13 mouse cellular contexts compared by ENCODE assay signal in the genomic region with DNA sequence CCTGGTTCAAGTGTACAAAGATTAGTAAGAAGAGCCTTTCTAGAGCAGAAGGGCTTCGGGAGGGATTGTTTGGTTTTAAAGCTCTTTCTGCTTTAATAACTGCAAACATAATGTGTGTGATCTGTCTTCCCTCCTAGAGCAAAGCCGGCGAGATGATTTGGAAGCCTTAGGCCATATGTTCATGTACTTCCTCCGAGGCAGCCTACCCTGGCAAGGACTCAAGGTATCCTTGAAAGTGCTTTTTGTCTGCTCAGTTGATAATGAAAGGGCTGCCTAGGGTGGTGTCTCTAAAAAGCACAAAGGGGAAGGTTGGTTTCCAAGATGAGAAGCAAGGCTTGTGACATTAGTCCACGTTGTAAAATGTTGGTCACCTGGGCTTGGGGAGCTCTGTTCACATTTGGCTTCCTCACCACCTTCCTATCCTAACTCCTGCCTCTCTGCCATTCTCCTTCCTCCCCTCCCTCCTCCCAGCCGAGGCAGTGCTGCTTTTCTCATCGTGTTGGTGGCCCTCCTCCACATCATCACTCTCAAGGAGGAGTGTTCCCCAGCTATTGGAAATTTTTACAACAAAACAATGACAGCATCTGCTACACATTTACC. TPM values are rescaled to one million over a fixed set of nuclear protein-coding genes. Genes with fewer than 3 reads are reported as not detected.
A peak's percentile ranks its signal among the peaks of the same experiment; 100 is the strongest.
DNase-seq lines count a peak whose midpoint lies in the region; ATAC-seq and TF ChIP-seq lines count a peak whose summit lies in the region.
"Had no signal": no experiment of that assay in that cellular context is flagged by ENCODE, and none has a peak within 500 bp of the region (broad histone marks: within the 10 kb centered on the region; RNA-seq: fewer than 3 reads in every experiment).

No protein-coding gene starts in this region.

- no peaks in the 10 kb centered on the region for H3K4me1 ChIP-seq in forebrain, embryonic 16.5 days (replicated peaks; ENCODE audit: control insufficient read depth, insufficient read depth, low read length)
- H3K4me1 ChIP-seq: midbrain, embryonic 15.5 days; neural tube, embryonic 15.5 days had no signal

- no peaks in the 10 kb centered on the region for H3K27me3 ChIP-seq in forebrain, embryonic 16.5 days (replicated peaks; ENCODE audit: control insufficient read depth, insufficient read depth, low read length)
- H3K27me3 ChIP-seq: liver, embryonic 13.5 days; midbrain, embryonic 15.5 days; neural tube, embryonic 15.5 days had no signal

- peaks cover 7% of the 10 kb centered on the region; the same call in 1 of the 2 replicates for H3K36me3 ChIP-seq in forebrain, embryonic 16.5 days (ENCODE audit: control insufficient read depth, insufficient read depth)

- TF ChIP-seq CTCF in brain, embryonic 14.5 days (IDR thresholded peaks at IDR 0.05; ENCODE audit: borderline replicate concordance, extremely low read depth, insufficient read depth, insufficient read length), result no peak

- H3K4me3 ChIP-seq in forebrain, embryonic 16.5 days (replicated peaks; ENCODE audit: low read length), result no peak overlapping the region
- H3K4me3 ChIP-seq: liver, embryonic 13.5 days; midbrain, embryonic 15.5 days; neural tube, embryonic 15.5 days had no signal

- 52% methylated on average over 7 of the region's 7 CpGs for WGBS in forebrain, embryonic 16.5 days

- H3K9me3 ChIP-seq in forebrain, embryonic 16.5 days (ENCODE audit: control insufficient read depth, low read length), result no peaks in the 10 kb centered on the region
- H3K9me3 ChIP-seq: liver, embryonic 13.5 days; midbrain, embryonic 15.5 days; neural tube, embryonic 15.5 days had no signal

- ATAC-seq in forebrain, embryonic 16.5 days, result no peak
- ATAC-seq in erythroid progenitor cell, adult 5-6 weeks (replicated peaks; ENCODE audit: low FRiP score, poor library complexity, severe bottlenecking), result no peak
- ATAC-seq: intestine, embryonic 16.5 days; midbrain, embryonic 15.5 days had no signal

- no peak for TF ChIP-seq POLR2A in brain, embryonic 14.5 days (IDR thresholded peaks at IDR 0.05; ENCODE audit: borderline replicate concordance, extremely low read depth, insufficient read depth, insufficient read length, poor library complexity, severe bottlenecking)

- H3K9ac ChIP-seq in forebrain, embryonic 16.5 days (replicated peaks; ENCODE audit: low read depth, low read length), result no peak overlapping the region
- H3K9ac ChIP-seq: liver, embryonic 13.5 days; midbrain, embryonic 15.5 days; neural tube, embryonic 15.5 days had no signal

- peak; percentile 6 for DNase-seq in adrenal gland, postnatal 10 days
- DNase-seq in adrenal gland, postnatal 36 days, result no peak
- peak; percentile 50 for DNase-seq in brain, embryonic 14.5 days (ENCODE audit: low read depth)
- DNase-seq in left cerebral cortex, adult 18-20 months (ENCODE audit: low spot score in 2 of 2), result peak; percentile 68 to 79
- no peak for DNase-seq in kidney, postnatal 4 days
- no peak for DNase-seq in neural tube, embryonic 10.5 days (ENCODE audit: extremely low spot score, low spot score)
- DNase-seq: liver, embryonic 13.5 days; thymus, postnatal 14 days had no signal

- no peak overlapping the region for H3K4me2 ChIP-seq in forebrain, embryonic 16.5 days (ENCODE audit: low read length)
- H3K4me2 ChIP-seq: liver, embryonic 13.5 days; midbrain, embryonic 15.5 days; neural tube, embryonic 15.5 days had no signal

- peak overlapping the region; percentile 47 for H3K27ac ChIP-seq in forebrain, embryonic 16.5 days (ENCODE audit: low read length)
- H3K27ac ChIP-seq: liver, embryonic 13.5 days; midbrain, embryonic 15.5 days; neural tube, embryonic 15.5 days had no signal

RNA-seq across cellular contexts. Expression of a gene that starts 52.3 kb away (rescaled TPM):
- total RNA-seq in adrenal gland, postnatal 10 days (2021), result 100 to 1,000 TPM; 364 to 402 TPM
- total RNA-seq in adrenal gland, postnatal 36 days (2021), result 100 to 1,000 TPM; 317 to 322 TPM
- 342 and 348 TPM in 2 replicates for polyA plus RNA-seq in brain, embryonic 14.5 days (2012; rRNA removed)
- 325 and 326 TPM in 2 replicates for polyA plus RNA-seq in forebrain, embryonic 16.5 days (2015; fragmentation: Nextera tagmentation; extraction: Ambion mirVana)
- 100 to 1,000 TPM; 158 to 163 TPM for total RNA-seq in left cerebral cortex, adult 18-20 months (2021)
- total RNA-seq in erythroid progenitor cell, adult 5-6 weeks (2015; ENCODE audit: low replicate concordance), result 181 and 260 TPM in 2 replicates
- 219 and 274 TPM in 2 replicates for total RNA-seq in erythroid progenitor cell, adult 5-6 weeks (2017; ENCODE audit: low replicate concordance)

Comparison
In these comparisons a context has a peak if more than half of its experiments do, and no peak if none do; other contexts are left out.
1. DNase-seq: peak in adrenal gland, postnatal 10 days (single experiment), brain, embryonic 14.5 days (single experiment) and left cerebral cortex, adult 18-20 months (2 of 2); none in adrenal gland, postnatal 36 days (0 of 2), kidney, postnatal 4 days (0 of 2) and neural tube, embryonic 10.5 days (single experiment).